ENCODE assay signal across 8 mouse cellular contexts in the genomic region with DNA sequence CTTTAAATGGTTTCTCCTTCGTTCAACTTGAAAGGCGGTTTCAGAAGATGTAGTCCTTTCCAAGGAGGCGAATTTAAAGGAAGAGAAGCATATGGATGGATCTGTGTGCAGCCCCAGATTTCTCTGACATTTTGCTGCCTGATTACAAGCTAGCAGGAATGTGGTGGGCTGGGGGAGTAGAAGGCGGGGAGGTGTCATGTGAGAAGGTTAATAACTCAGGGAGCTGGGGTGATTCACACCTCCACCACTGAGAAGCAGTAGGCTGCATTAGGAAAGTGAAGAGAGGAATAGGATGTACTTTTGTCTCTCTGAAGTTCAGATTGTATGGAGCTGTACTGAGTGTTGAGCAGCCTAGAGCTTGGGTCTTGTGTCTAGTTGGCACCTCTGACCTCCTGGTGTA. TPM values are rescaled to one million over a fixed set of nuclear protein-coding genes. Genes with fewer than 3 reads are reported as not detected.
A peak's percentile ranks its signal among the peaks of the same experiment; 100 is the strongest.
DNase-seq lines count a peak whose midpoint lies in the region; ATAC-seq and TF ChIP-seq lines count a peak whose summit lies in the region.

No protein-coding gene starts in this region.

- H3K36me3 ChIP-seq in spleen, adult 2 months (ENCODE audit: control insufficient read depth, insufficient read depth, low read length): no peaks in the 10 kb centered on the region
- H3K36me3 ChIP-seq in limb, embryonic 15.5 days: no peaks in the 10 kb centered on the region
- H3K36me3 ChIP-seq in stomach, postnatal 0 days (ENCODE audit: control insufficient read depth, insufficient read depth, low read length): no peaks in the 10 kb centered on the region

- DNase-seq in cerebellum, adult 2 months: no peak
- no peak for DNase-seq in cerebellum, postnatal 25 days
- no peak for DNase-seq in spleen, adult 2 months (ENCODE audit: low read depth in 1 of 2, low spot score in 2 of 2)
- DNase-seq in spleen, postnatal 10 days (ENCODE audit: low spot score in 2 of 2): no peak
- no peak for DNase-seq in stomach, postnatal 0 days (ENCODE audit: low spot score)

- H3K27me3 ChIP-seq in cerebellum, adult 2 months (ENCODE audit: control insufficient read depth, insufficient read depth, low read length): no peaks in the 10 kb centered on the region
- H3K27me3 ChIP-seq in spleen, adult 2 months (ENCODE audit: control insufficient read depth, insufficient read depth, low read length): no peaks in the 10 kb centered on the region
- H3K27me3 ChIP-seq in limb, embryonic 15.5 days: no peaks in the 10 kb centered on the region
- no peaks in the 10 kb centered on the region for H3K27me3 ChIP-seq in stomach, postnatal 0 days (ENCODE audit: control insufficient read depth, insufficient read depth, low read length)

- peak overlapping the region; percentile 93 for H3K4me3 ChIP-seq in cerebellum, adult 2 months (replicated peaks; ENCODE audit: insufficient read depth, low read depth, low read length)
- peak overlapping the region; percentile 86 for H3K4me3 ChIP-seq in spleen, adult 2 months (ENCODE audit: extremely low read depth, insufficient read depth, insufficient read length)
- peak overlapping the region; percentile 93 for H3K4me3 ChIP-seq in limb, embryonic 15.5 days
- peak overlapping the region; percentile 83 for H3K4me3 ChIP-seq in stomach, postnatal 0 days (ENCODE audit: low read depth, low read length)

- TF ChIP-seq CTCF in cerebellum, adult 2 months (IDR thresholded peaks at IDR 0.05; ENCODE audit: borderline replicate concordance, insufficient read depth, low read depth, low read length): no peak
- TF ChIP-seq CTCF in spleen, adult 2 months (IDR thresholded peaks at IDR 0.05; ENCODE audit: extremely low read depth, insufficient read depth, insufficient read length, insufficient replicate concordance): no peak
- TF ChIP-seq CTCF in stomach, postnatal 0 days (IDR thresholded peaks at IDR 0.05; ENCODE audit: low read depth): no peak

- peaks cover 5% of the 10 kb centered on the region for H3K4me1 ChIP-seq in cerebellum, adult 2 months (ENCODE audit: control insufficient read depth, insufficient read depth, low read length)
- peaks cover 8% of the 10 kb centered on the region; the same call in 1 of the 2 replicates for H3K4me1 ChIP-seq in spleen, adult 2 months (ENCODE audit: control insufficient read depth, insufficient read depth, insufficient read length)
- H3K4me1 ChIP-seq in limb, embryonic 15.5 days: peaks cover 22% of the 10 kb centered on the region
- peaks cover 6% of the 10 kb centered on the region; the same call in 1 of the 2 replicates for H3K4me1 ChIP-seq in stomach, postnatal 0 days (replicated peaks; ENCODE audit: control insufficient read depth, insufficient read depth)

- peak overlapping the region; percentile 84 for H3K9ac ChIP-seq in limb, embryonic 15.5 days
- H3K9ac ChIP-seq in stomach, postnatal 0 days (ENCODE audit: low read length): peak overlapping the region; percentile 79

- TF ChIP-seq EP300 in stomach, postnatal 0 days (optimal IDR thresholded peaks at IDR 0.05): no peak

- H3K27ac ChIP-seq in cerebellum, adult 2 months (ENCODE audit: insufficient read depth, low read length): no peak overlapping the region
- H3K27ac ChIP-seq in spleen, adult 2 months (ENCODE audit: insufficient read depth, low read length): no peak overlapping the region
- no peak overlapping the region for H3K27ac ChIP-seq in limb, embryonic 15.5 days
- peak overlapping the region; percentile 83 for H3K27ac ChIP-seq in stomach, postnatal 0 days (replicated peaks)

- H3K9me3 ChIP-seq in limb, embryonic 15.5 days: no peaks in the 10 kb centered on the region
- no peaks in the 10 kb centered on the region for H3K9me3 ChIP-seq in stomach, postnatal 0 days (ENCODE audit: control insufficient read depth, low read length)

- WGBS in cerebellum, adult 2 months: 32% methylated on average over 4 of the region's 4 CpGs
- 35% methylated on average over 4 of the region's 4 CpGs for WGBS in spleen, adult 2 months
- 11% methylated on average over 4 of the region's 4 CpGs for WGBS in limb, embryonic 15.5 days
- WGBS in stomach, postnatal 0 days: 15% methylated on average over 4 of the region's 4 CpGs

- no peak for TF ChIP-seq POLR2A in cerebellum, adult 2 months (IDR thresholded peaks at IDR 0.05; ENCODE audit: borderline replicate concordance, insufficient read depth, low read length)
- no peak for TF ChIP-seq POLR2A in spleen, adult 2 months (IDR thresholded peaks at IDR 0.05; ENCODE audit: low read depth, low read length)

- H3K4me2 ChIP-seq in limb, embryonic 15.5 days: peak overlapping the region; percentile 91
- H3K4me2 ChIP-seq in stomach, postnatal 0 days (replicated peaks; ENCODE audit: low read depth): peak overlapping the region; percentile 92

- ATAC-seq in limb, embryonic 15.5 days (ENCODE audit: insufficient number of reproducible peaks, low FRiP score, low TSS enrichment, low read depth): no peak
- ATAC-seq in stomach, postnatal 0 days (ENCODE audit: low FRiP score, low TSS enrichment): no peak
- no peak for ATAC-seq in monocyte, adult 5-6 weeks (replicated peaks; ENCODE audit: insufficient number of reproducible peaks, low FRiP score, low TSS enrichment, poor library complexity, severe bottlenecking)
- ATAC-seq in megakaryocyte progenitor cell, adult 5-6 weeks (replicated peaks; ENCODE audit: poor library complexity): no peak

RNA-seq across cellular contexts. Expression of gene Ippk, which starts 0.9 kb away (rescaled TPM):
- polyA plus RNA-seq in cerebellum, adult 2 months (2012; rRNA removed): 11.3 and 12.8 TPM in 2 replicates
- 1.8 and 2.2 TPM in 2 replicates for polyA plus RNA-seq in spleen, adult 2 months (2012; rRNA removed)
- 14.2 and 14.7 TPM in 2 replicates for polyA plus RNA-seq in limb, embryonic 15.5 days (2015; fragmentation: Nextera tagmentation; extraction: Ambion mirVana)
- polyA plus RNA-seq in stomach, postnatal 0 days (2015; fragmentation: Nextera tagmentation; extraction: Ambion mirVana): 22.1 and 23.4 TPM in 2 replicates
- 5.0 to 8.4 TPM (median 7.5 TPM) in 3 replicates for total RNA-seq in monocyte, adult 5-6 weeks (2017)
- 4.6 and 5.1 TPM in 2 replicates for total RNA-seq in megakaryocyte progenitor cell, adult 5-6 weeks (2015)
- 12.1 and 15.3 TPM in 2 replicates for total RNA-seq in megakaryocyte progenitor cell, adult 5-6 weeks (2017)
